Comparison of ENCODE assay signal across 11 mouse cellular contexts in the genomic region with DNA sequence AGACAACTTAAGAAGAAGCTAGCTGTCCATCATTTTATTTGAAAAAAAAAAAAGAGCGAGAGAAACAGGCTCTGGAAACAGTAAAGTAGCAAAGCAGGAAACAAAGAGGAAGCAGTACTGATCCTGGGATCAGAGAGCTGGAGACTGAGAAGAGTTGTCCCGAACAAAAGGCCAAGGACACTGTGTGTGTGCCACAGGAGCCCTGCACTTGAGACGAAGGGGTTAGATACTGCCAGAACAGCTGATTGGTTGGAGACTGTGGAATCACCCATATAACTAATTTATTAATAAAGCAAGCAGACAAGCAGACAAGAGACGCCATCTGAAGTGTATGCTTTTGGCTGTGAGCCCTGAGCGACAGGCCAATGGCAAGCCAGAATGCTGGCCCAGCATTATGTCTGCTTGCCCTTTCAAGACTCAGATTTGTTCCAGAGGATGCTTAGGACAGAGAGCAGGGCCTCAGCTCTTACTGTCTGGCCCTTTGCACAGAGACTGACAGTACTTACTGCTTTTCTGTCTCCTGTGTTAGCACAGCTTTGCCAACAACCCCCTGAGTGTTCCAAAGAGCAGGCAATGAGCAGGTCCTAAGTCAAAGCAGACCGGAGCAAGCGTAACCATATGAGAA.
A peak's percentile ranks its signal among the peaks of the same experiment; 100 is the strongest.
DNase-seq lines count a peak whose midpoint lies in the region; ATAC-seq and TF ChIP-seq lines count a peak whose summit lies in the region.
"Had no signal": no experiment of that assay in that cellular context is flagged by ENCODE, and none has a peak within 500 bp of the region (broad histone marks: within the 10 kb centered on the region; RNA-seq: fewer than 3 reads in every experiment).

No protein-coding gene starts in this region.

- WGBS in forebrain, embryonic 13.5 days, result 52% methylated on average over 7 of the region's 7 CpGs
- 76% methylated on average over 7 of the region's 7 CpGs for WGBS in forebrain, embryonic 10.5 days
- 20% methylated on average over 7 of the region's 7 CpGs for WGBS in cerebellum, adult 2 months
- WGBS in hindbrain, embryonic 16.5 days, result 62% methylated on average over 7 of the region's 7 CpGs
- WGBS in heart, embryonic 12.5 days, result 65% methylated on average over 7 of the region's 7 CpGs

- intact Hi-C loops in gastrocnemius, postnatal 14 days (cut with DNase I; ENCODE audit: low total_unique reads), result no loop called here

- no peak overlapping the region for H3K4me2 ChIP-seq in forebrain, embryonic 13.5 days
- no peak overlapping the region for H3K4me2 ChIP-seq in hindbrain, embryonic 16.5 days (ENCODE audit: low read length)
- H3K4me2 ChIP-seq in heart, embryonic 12.5 days, result no peak overlapping the region
- H3K4me2 ChIP-seq: liver, embryonic 13.5 days had no signal

- no peaks in the 10 kb centered on the region for H3K36me3 ChIP-seq in forebrain, embryonic 13.5 days (ENCODE audit: poor library complexity, severe bottlenecking)
- no peaks in the 10 kb centered on the region for H3K36me3 ChIP-seq in forebrain, embryonic 10.5 days (replicated peaks)
- no peaks in the 10 kb centered on the region for H3K36me3 ChIP-seq in hindbrain, embryonic 16.5 days (ENCODE audit: control insufficient read depth, insufficient read depth, low read length)
- H3K36me3 ChIP-seq in heart, embryonic 12.5 days, result no peaks in the 10 kb centered on the region
- H3K36me3 ChIP-seq: liver, embryonic 13.5 days had no signal

- no peak overlapping the region for H3K9ac ChIP-seq in forebrain, embryonic 13.5 days
- H3K9ac ChIP-seq in hindbrain, embryonic 16.5 days (ENCODE audit: low read depth, low read length), result no peak overlapping the region
- no peak overlapping the region for H3K9ac ChIP-seq in heart, embryonic 12.5 days
- H3K9ac ChIP-seq: liver, embryonic 13.5 days had no signal

- no peak overlapping the region for H3K4me3 ChIP-seq in forebrain, embryonic 13.5 days
- H3K4me3 ChIP-seq in forebrain, embryonic 10.5 days, result no peak overlapping the region
- H3K4me3 ChIP-seq in cerebellum, adult 2 months (replicated peaks; ENCODE audit: insufficient read depth, low read depth, low read length), result no peak overlapping the region
- no peak overlapping the region for H3K4me3 ChIP-seq in hindbrain, embryonic 16.5 days (ENCODE audit: low read length)
- H3K4me3 ChIP-seq in heart, embryonic 12.5 days, result no peak overlapping the region
- H3K4me3 ChIP-seq: liver, embryonic 13.5 days had no signal

- no peaks in the 10 kb centered on the region for H3K9me3 ChIP-seq in forebrain, embryonic 13.5 days (replicated peaks)
- H3K9me3 ChIP-seq in forebrain, embryonic 10.5 days, result no peaks in the 10 kb centered on the region
- H3K9me3 ChIP-seq in hindbrain, embryonic 16.5 days (ENCODE audit: control insufficient read depth, low read length), result no peaks in the 10 kb centered on the region
- H3K9me3 ChIP-seq in heart, embryonic 12.5 days (replicated peaks), result no peaks in the 10 kb centered on the region
- H3K9me3 ChIP-seq: liver, embryonic 13.5 days had no signal

- no peak for TF ChIP-seq POLR2A in cerebellum, adult 2 months (IDR thresholded peaks at IDR 0.05; ENCODE audit: borderline replicate concordance, insufficient read depth, low read length)

- no peaks in the 10 kb centered on the region for H3K27me3 ChIP-seq in forebrain, embryonic 13.5 days
- no peaks in the 10 kb centered on the region for H3K27me3 ChIP-seq in forebrain, embryonic 10.5 days (ENCODE audit: poor library complexity, severe bottlenecking)
- H3K27me3 ChIP-seq in cerebellum, adult 2 months (ENCODE audit: control insufficient read depth, insufficient read depth, low read length), result no peaks in the 10 kb centered on the region
- H3K27me3 ChIP-seq in hindbrain, embryonic 16.5 days (replicated peaks; ENCODE audit: control insufficient read depth, insufficient read depth, low read length), result no peaks in the 10 kb centered on the region
- no peaks in the 10 kb centered on the region for H3K27me3 ChIP-seq in heart, embryonic 12.5 days (replicated peaks)
- H3K27me3 ChIP-seq: liver, embryonic 13.5 days had no signal

- no peak for DNase-seq in forebrain, embryonic 10.5 days (ENCODE audit: extremely low spot score, low spot score)
- DNase-seq in MN1 (ENCODE audit: low spot score), result peak; percentile 32
- DNase-seq in cerebellum, adult 2 months, result peak; percentile 42 to 59
- DNase-seq in gastrocnemius, postnatal 14 days, result no peak
- DNase-seq: kidney, adult 11 months; liver, embryonic 13.5 days; lung, postnatal 4 days had no signal

- TF ChIP-seq CTCF in cerebellum, adult 2 months (IDR thresholded peaks at IDR 0.05; ENCODE audit: borderline replicate concordance, insufficient read depth, low read depth, low read length), result no peak

- H3K4me1 ChIP-seq in forebrain, embryonic 13.5 days, result peaks cover 19% of the 10 kb centered on the region
- peaks cover 9% of the 10 kb centered on the region for H3K4me1 ChIP-seq in forebrain, embryonic 10.5 days
- H3K4me1 ChIP-seq in cerebellum, adult 2 months (ENCODE audit: control insufficient read depth, insufficient read depth, low read length), result peaks cover 13% of the 10 kb centered on the region
- peaks cover 9% of the 10 kb centered on the region for H3K4me1 ChIP-seq in hindbrain, embryonic 16.5 days (ENCODE audit: control insufficient read depth, insufficient read depth, low read depth, low read length)
- no peaks in the 10 kb centered on the region for H3K4me1 ChIP-seq in heart, embryonic 12.5 days (replicated peaks)
- H3K4me1 ChIP-seq: liver, embryonic 13.5 days had no signal

- peak overlapping the region; percentile 44 for H3K27ac ChIP-seq in forebrain, embryonic 13.5 days
- no peak overlapping the region for H3K27ac ChIP-seq in forebrain, embryonic 10.5 days
- no peak overlapping the region for H3K27ac ChIP-seq in cerebellum, adult 2 months (ENCODE audit: insufficient read depth, low read length)
- 0 out of 2 replicates have a peak overlapping the region, but pooled peaks have one; percentile 56 for H3K27ac ChIP-seq in hindbrain, embryonic 16.5 days (ENCODE audit: low read depth, low read length)
- H3K27ac ChIP-seq in heart, embryonic 12.5 days (ENCODE audit: poor library complexity, severe bottlenecking), result no peak overlapping the region
- H3K27ac ChIP-seq: liver, embryonic 13.5 days had no signal

- ATAC-seq in forebrain, embryonic 13.5 days, result peak; percentile 59
- ATAC-seq in hindbrain, embryonic 16.5 days, result peak; percentile 65
- no peak for ATAC-seq in heart, embryonic 12.5 days (ENCODE audit: insufficient number of reproducible peaks, low FRiP score)
- no peak for ATAC-seq in frontal cortex, adult (ENCODE audit: low TSS enrichment)

Comparison
In these comparisons a context has a peak if more than half of its experiments do, and no peak if none do; other contexts are left out.
1. H3K27ac ChIP-seq: peak in forebrain, embryonic 13.5 days (single experiment) and hindbrain, embryonic 16.5 days (single experiment); none in forebrain, embryonic 10.5 days (single experiment), cerebellum, adult 2 months (single experiment) and heart, embryonic 12.5 days (single experiment).
2. ATAC-seq: peak in forebrain, embryonic 13.5 days (single experiment) and hindbrain, embryonic 16.5 days (single experiment); none in heart, embryonic 12.5 days (single experiment) and frontal cortex, adult (single experiment).
3. DNase-seq: peak in MN1 (single experiment) and cerebellum, adult 2 months (2 of 2); none in forebrain, embryonic 10.5 days (single experiment) and gastrocnemius, postnatal 14 days (single experiment).